Mouse (Mus musculus) forebrain, embryonic 13.5 days (tissue): ENCODE results near the gene Slc24a2. TPM values are rescaled to one million over a fixed set of nuclear protein-coding genes. Genes with fewer than 3 reads are reported as not detected.

ENCODE experiments used
- ATAC-seq: fragments of 200-750 bp; cut with Nextera tagmentation; 2 replicates; pipeline ENCODE4 v1.8.0; 2017
- H3K27ac ChIP-seq: fragments of 300-500 bp; sonication (generic); 2 replicates; pipeline ENCODE4 v1.5.1; 2015; ENCODE audit warnings: inconsistent platforms, mild to moderate bottlenecking, moderate library complexity
- H3K27me3 ChIP-seq: fragments of 300-500 bp; sonication (generic); 2 replicates; pipeline ENCODE4 v1.6.1; 2015; ENCODE audit warnings: mild to moderate bottlenecking, inconsistent platforms
- H3K36me3 ChIP-seq: fragments of 300-500 bp; sonication (generic); 2 replicates; pipeline ENCODE4 v1.6.1; 2015; ENCODE audit warnings: mild to moderate bottlenecking, inconsistent platforms; ENCODE audit not compliant: poor library complexity, severe bottlenecking
- H3K4me1 ChIP-seq: fragments of 300-500 bp; sonication (generic); 2 replicates; pipeline ENCODE4 v1.6.1; 2015; ENCODE audit warnings: inconsistent platforms
- H3K4me2 ChIP-seq: fragments of 300-500 bp; sonication (generic); 2 replicates; pipeline ENCODE4 v1.6.1; 2015; ENCODE audit warnings: inconsistent platforms, mild to moderate bottlenecking, moderate library complexity
- H3K4me3 ChIP-seq: fragments of 300-500 bp; sonication (generic); 2 replicates; pipeline ENCODE4 v1.5.1; 2015; ENCODE audit warnings: mild to moderate bottlenecking, inconsistent platforms
- H3K9ac ChIP-seq: fragments of 300-500 bp; sonication (generic); 2 replicates; pipeline ENCODE4 v1.6.1; 2015; ENCODE audit warnings: mild to moderate bottlenecking, inconsistent platforms
- H3K9me3 ChIP-seq: fragments of 300-500 bp; sonication (generic); replicated peaks from 2 replicates; pipeline ENCODE4 v1.6.1; 2016; ENCODE audit warnings: inconsistent platforms
- WGBS: fragments of 180-500 bp; shearing (Covaris S2); methylation state at CpG from one replicate; pipeline ENCODE4 v1.1.7; 2015; 5-methylcytosine and 5-hydroxymethylcytosine counted together
- polyA plus RNA-seq: library from polyadenylated mRNA; unstranded; fragments of >200 nt; fragmentation: Nextera tagmentation; extraction: Ambion mirVana; gene quantifications from 2 replicates; pipeline ENCODE4 v1.2.1, GENCODE M21; 2015

The Slc24a2 gene
- polyA plus RNA-seq, 1 experiment from 2014 or later: 0.83 TPM

DNA sequence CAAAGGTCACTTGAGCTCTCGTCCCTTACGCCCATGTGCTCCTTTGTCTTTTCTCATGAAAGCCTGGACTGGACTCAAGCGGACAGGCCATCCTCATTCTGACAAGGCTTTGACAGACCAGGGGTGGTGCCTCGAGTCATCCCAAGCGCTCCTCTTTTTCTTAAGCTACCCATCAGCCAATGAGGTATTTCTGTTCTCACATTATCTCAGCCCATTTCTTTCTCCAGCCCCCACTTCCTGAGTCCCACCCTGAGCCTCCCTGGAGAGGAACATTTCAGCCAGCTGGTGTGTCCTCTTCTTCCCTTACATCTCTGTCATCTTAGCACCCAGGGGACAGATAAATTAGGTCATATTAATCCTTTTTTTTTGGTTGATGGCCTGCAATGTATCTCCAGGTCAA, 193.8 kb downstream of the Slc24a2 start:
- no peaks in the 10 kb centered on the region for H3K4me1 ChIP-seq
- ATAC-seq: no peak
- H3K27ac ChIP-seq: no peak overlapping the region
- WGBS: 62% methylated on average over 5 of the region's 5 CpGs
- H3K27me3 ChIP-seq: no peaks in the 10 kb centered on the region
- no peaks in the 10 kb centered on the region for H3K9me3 ChIP-seq
- no peaks in the 10 kb centered on the region for H3K36me3 ChIP-seq
- no peak overlapping the region for H3K4me2 ChIP-seq
- H3K4me3 ChIP-seq: no peak overlapping the region
- H3K9ac ChIP-seq: no peak overlapping the region

DNA sequence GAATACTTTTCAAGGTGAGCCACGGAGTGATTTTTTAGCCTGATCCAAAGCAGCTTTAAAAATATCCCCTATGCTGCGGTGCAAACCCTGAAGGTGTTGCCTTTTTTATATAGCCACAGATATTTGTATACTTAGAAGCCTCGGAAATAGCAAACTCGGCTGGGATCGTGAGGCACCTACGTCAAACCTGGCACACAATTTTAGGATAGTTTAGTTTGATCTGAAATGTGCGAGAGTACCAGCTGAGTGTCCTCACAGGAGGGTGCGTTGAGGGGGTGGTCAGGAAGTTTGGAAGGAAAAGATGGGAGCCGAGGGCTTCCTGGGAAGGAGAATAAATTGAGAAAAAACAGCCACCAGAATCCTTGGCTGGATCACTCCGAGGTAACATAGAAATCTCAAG, 194.6 kb downstream of the Slc24a2 start:
- WGBS: 90% methylated on average over 10 of the region's 10 CpGs
- ATAC-seq: no peak
- Histone ChIP-seq H3K4me3 (no peak overlapping the region), H3K36me3 (no peaks in the 10 kb centered on the region), H3K4me2 (no peak overlapping the region), H3K4me1 (no peaks in the 10 kb centered on the region), H3K27me3 (no peaks in the 10 kb centered on the region), H3K27ac (no peak overlapping the region), H3K9ac (no peak overlapping the region), H3K9me3 (no peaks in the 10 kb centered on the region)

DNA sequence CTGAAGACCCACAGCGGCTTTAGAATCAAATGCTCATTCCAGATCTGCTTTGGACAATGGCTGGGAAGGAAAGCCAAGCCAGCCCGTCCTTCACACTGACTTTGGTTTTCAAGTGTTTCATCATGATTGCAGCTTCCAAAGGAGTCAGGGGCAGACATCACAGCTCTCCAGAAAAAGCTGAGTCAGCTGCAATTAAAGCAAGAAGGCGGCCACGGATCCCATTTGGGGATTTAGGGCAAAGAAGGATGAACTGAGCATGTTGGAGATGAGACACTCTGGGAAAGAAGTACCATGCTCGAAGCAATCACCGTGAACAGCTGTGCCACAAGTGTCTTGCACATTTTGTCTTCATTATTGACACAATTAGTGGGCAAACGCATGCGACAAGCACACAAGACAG, 197.6 kb downstream of the Slc24a2 start:
- Histone ChIP-seq H3K9ac (no peak overlapping the region), H3K9me3 (no peaks in the 10 kb centered on the region), H3K4me3 (no peak overlapping the region), H3K27me3 (no peaks in the 10 kb centered on the region), H3K4me1 (no peaks in the 10 kb centered on the region), H3K4me2 (no peak overlapping the region), H3K27ac (no peak overlapping the region), H3K36me3 (no peaks in the 10 kb centered on the region)
- ATAC-seq: no peak
- 86% methylated on average over 8 of the region's 8 CpGs for WGBS

DNA sequence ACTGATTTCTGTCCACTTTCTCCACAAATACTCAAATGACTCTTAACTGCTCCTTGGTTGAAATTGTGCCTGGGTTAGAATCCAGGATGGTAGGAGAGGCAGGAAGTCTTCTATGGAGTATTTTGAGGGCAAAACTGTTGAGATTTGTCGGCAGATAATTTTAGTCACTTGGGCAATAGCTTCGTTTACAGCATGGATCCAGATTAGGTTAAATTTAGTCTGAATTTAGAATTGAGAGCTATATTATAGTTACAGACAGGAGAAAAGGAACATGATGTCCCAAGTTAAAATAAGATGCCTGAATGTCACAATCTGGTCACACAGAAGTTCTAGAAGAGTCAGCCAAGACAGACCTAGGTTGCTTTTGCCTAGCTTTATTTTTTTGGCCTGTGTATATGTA, 199.2 kb downstream of the Slc24a2 start:
- H3K4me2 ChIP-seq: no peak overlapping the region
- peaks cover 15% of the 10 kb centered on the region for H3K4me1 ChIP-seq
- no peak overlapping the region for H3K9ac ChIP-seq
- WGBS: 89% methylated on average over 2 of the region's 2 CpGs
- no peak overlapping the region for H3K27ac ChIP-seq
- no peak overlapping the region for H3K4me3 ChIP-seq
- H3K9me3 ChIP-seq: no peaks in the 10 kb centered on the region
- no peaks in the 10 kb centered on the region for H3K36me3 ChIP-seq
- no peak for ATAC-seq
- H3K27me3 ChIP-seq: no peaks in the 10 kb centered on the region

DNA sequence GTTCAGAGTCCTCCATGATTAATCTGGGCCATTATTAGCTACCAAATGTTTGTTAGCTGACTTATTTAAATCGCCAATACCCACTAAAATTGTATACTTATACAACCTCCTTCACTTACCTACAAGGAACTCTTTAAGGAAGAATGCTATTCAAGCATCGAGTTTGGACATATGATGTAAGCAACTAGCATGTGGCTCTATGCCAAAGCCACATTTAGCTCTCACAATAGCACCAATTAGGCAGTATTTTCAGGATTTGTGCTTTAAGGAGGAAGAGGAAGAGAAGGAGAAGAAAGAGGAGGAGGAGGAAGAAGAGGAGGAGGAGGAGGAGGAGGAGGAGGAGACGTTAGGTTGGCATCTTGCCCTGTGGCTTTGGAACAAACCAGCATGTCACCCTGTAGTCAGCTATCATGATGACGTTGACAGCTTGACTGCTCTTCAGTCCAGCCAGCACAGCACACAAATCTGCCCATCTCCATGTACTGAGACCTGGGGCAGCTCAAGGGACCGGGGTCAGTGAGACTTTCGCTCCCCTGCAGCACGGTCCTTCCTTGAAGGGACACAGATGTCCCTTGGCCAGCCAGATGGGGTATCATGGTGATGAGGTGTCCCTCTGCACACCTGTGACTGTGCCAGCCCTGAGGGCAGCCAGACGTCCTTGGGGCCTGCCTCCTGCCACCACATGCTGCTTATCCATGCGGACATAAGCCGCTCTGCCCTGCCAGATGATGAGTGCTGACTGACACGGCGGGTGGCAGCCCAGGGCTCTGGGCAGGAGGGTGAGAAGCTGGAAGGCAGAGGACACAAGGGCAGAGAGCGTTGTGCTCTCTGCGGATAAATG, 203.7 kb downstream of the Slc24a2 start:
- Histone ChIP-seq H3K4me2 (0 out of 2 replicates have a peak overlapping the region, but pooled peaks have one; percentile 12), H3K36me3 (no peaks in the 10 kb centered on the region), H3K4me1 (peaks cover 18% of the 10 kb centered on the region), H3K9me3 (no peaks in the 10 kb centered on the region), H3K9ac (no peak overlapping the region), H3K4me3 (no peak overlapping the region), H3K27ac (peak overlapping the region; percentile 27; the same call in 1 of the 2 replicates), H3K27me3 (no peaks in the 10 kb centered on the region)
- WGBS: 49% methylated on average over 14 of the region's 14 CpGs
- ATAC-seq: peak; percentile 75

DNA sequence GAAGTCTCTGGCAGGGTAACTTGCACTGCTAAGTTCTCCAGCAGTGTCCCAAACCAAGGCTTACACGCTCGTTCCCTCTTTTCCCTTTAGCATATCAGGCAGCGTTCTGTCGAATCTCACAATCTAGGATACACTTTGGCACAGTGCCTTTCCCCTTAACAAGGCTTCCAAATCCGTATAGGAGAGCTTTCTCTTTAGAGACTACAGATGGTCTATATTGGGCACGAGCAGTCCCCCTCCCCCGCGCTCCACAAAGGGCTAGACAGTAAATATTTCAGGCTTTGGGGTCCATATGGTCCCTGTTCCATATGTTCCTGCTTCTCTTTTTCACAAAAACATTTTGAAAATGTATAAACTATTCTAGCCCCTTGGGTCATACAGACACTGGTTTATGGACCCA, 205.7 kb downstream of the Slc24a2 start:
- peak; percentile 63 for ATAC-seq
- H3K9ac ChIP-seq: no peak overlapping the region
- no peak overlapping the region for H3K4me3 ChIP-seq
- H3K36me3 ChIP-seq: no peaks in the 10 kb centered on the region
- H3K27ac ChIP-seq: peak overlapping the region; percentile 32
- no peaks in the 10 kb centered on the region for H3K9me3 ChIP-seq
- H3K4me1 ChIP-seq: peaks cover 18% of the 10 kb centered on the region
- H3K4me2 ChIP-seq: no peak overlapping the region
- 66% methylated on average over 8 of the region's 8 CpGs for WGBS
- no peaks in the 10 kb centered on the region for H3K27me3 ChIP-seq

DNA sequence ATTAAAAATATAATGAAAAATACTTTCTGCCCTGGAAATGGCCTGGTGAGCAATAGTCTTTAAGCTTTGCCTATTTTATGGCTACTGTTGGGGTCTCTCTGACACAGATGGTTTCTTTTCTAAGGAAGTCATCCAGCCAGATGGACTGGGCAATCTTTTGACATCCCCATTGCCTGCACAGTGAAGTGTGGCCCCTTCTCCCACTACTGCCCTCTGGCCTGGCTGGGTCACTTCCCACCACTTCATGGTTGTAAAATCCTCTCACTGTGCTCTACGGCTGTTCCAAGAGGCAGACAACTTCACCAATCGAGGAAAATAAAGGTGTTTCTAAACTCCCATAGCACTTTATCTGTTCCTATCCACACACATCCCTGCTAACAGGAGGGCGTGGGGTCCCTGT, 208.7 kb downstream of the Slc24a2 start:
- WGBS: 73% methylated on average over 3 of the region's 3 CpGs
- Histone ChIP-seq H3K9me3 (no peaks in the 10 kb centered on the region), H3K9ac (no peak overlapping the region), H3K4me2 (no peak overlapping the region), H3K36me3 (no peaks in the 10 kb centered on the region), H3K4me1 (peaks cover 8% of the 10 kb centered on the region), H3K4me3 (no peak overlapping the region), H3K27ac (no peak overlapping the region), H3K27me3 (no peaks in the 10 kb centered on the region)
- ATAC-seq: no peak

DNA sequence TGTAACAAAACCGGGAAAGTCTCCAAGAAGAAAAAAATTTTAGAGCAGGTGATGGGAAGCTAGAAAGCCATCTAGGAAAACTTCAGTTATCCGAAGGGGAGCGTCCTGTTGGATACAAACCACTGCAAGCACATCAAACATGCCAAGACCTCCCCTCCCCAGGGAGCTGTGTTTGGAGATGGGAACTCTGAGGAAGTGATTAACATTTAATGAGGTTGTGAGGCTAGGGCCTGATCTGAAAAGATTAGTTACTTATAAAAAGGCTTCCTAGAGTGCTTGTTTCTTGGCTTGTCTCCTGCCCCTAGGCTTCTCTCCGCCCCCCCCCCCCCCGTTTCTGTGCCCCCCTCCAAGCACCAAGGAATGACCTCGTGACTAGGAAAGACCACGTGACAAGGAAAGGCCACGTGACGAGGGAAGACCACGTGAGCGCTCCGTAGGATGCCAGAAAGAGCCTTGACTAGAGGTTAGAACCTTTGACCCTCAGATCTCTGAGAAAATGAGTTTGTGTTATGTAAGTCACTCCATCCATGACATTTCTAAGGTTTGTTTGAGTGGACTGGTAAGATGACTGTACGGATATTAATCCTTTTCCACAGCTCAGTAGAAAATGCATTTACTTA, 210.7 kb downstream of the Slc24a2 start:
- Histone ChIP-seq H3K9ac (no peak overlapping the region), H3K4me2 (no peak overlapping the region), H3K27me3 (no peaks in the 10 kb centered on the region), H3K4me3 (no peak overlapping the region), H3K4me1 (peaks cover 2% of the 10 kb centered on the region; the same call in 1 of the 2 replicates), H3K27ac (no peak overlapping the region), H3K36me3 (no peaks in the 10 kb centered on the region), H3K9me3 (no peaks in the 10 kb centered on the region)
- no peak for ATAC-seq
- 56% methylated on average over 13 of the region's 13 CpGs for WGBS

DNA sequence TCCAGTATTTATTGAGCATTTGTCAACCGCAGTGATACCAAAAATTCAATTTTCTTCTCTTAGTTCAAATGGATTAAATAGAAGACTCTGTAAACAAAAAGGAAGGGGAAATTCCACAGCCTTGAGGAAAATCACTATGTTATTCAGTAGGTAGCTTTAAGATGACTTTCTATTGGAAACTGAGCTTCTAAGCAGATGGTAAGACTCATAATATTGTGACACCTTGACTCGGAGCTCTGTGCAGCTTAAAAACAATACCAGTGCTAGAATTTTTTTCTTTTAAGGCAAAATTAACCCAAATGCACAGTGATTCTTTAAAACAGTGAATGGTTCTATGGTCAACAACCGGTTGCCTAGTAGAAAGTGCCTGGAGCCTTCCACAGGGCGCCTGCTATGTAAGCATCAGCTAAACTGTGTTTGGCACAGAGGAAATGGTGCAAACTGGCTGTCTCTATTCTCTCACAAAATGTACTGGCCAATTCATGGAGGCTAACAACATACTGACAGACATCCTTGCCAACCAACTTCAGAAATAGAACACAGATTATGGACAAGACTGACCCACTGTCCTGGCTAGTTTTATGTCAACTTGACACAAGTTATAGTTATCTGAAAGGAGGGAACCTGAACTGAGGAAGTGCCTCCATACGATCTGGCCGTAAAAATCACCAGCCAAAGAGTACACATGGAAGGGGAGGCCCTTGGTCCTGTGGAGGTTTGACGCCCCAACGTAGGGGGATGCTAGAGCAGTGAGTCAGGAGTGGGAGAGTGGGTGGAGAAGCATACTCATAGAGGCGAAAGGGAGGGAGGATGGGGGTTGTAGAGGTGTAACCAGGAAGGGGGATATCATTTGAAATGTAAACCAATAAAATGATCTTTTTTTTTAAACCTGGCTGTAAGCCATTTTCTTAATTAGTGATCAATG, 211.9 kb downstream of the Slc24a2 start:
- Histone ChIP-seq H3K9ac (no peak overlapping the region), H3K36me3 (no peaks in the 10 kb centered on the region)
- WGBS: 81% methylated on average over 9 of the region's 9 CpGs

DNA sequence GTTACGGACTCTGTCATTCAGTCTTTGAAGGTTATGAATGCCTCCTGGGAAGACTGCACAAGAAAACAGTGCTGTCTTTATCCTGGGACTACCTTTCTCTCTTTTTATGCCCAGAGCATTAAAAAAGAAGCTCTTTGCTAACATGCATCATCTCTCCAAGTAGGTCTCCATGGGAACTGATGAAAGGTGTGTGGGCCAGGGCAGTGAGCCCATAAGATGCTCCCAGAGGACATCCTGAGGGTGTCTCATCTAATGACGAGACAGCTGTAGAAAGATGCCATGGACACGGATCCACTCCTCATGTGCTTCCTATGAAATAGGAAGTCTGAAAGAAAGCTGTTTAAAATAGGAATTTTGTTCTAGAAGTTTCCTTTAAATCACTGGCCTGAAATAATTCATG, 212.8 kb downstream of the Slc24a2 start:
- Histone ChIP-seq H3K4me3 (no peak overlapping the region), H3K36me3 (no peaks in the 10 kb centered on the region), H3K4me2 (no peak overlapping the region), H3K9ac (no peak overlapping the region), H3K9me3 (no peaks in the 10 kb centered on the region), H3K4me1 (no peaks in the 10 kb centered on the region; the same call in 1 of the 2 replicates), H3K27me3 (no peaks in the 10 kb centered on the region), H3K27ac (no peak overlapping the region)
- ATAC-seq: no peak
- WGBS: 75% methylated on average over 3 of the region's 3 CpGs

More for the DNA sequence above, 211.9 kb downstream of the Slc24a2 start:
- Histone ChIP-seq H3K4me2 (no peak overlapping the region), H3K9me3 (no peaks in the 10 kb centered on the region), H3K4me1 (no peaks in the 10 kb centered on the region; the same call in 1 of the 2 replicates), H3K27ac (no peak overlapping the region), H3K4me3 (no peak overlapping the region), H3K27me3 (no peaks in the 10 kb centered on the region)
- no peak; the same call in 1 of the 2 replicates for ATAC-seq

DNA sequence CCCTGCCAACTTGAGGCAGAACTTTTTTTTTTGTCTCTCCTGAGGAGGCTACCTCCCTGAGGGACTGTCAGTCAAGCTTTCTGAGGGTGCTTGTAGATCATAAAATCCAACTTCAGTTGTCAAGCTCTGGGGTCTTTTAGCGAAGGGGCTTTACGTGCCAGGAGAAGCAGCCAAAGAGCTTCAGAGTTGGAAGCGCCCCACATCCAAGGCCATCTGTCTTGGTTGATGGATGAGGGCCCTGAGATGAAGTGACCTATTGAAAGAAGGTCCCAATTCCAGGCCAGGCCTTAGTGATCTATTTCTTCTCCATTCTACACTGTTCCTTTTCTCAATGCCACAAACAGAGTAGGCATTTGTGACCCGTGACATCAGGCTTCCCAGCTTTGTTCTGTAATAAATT, 214.5 kb downstream of the Slc24a2 start:
- Histone ChIP-seq H3K27ac (no peak overlapping the region), H3K4me3 (no peak overlapping the region), H3K9me3 (no peaks in the 10 kb centered on the region), H3K9ac (no peak overlapping the region), H3K27me3 (no peaks in the 10 kb centered on the region), H3K4me2 (no peak overlapping the region), H3K36me3 (no peaks in the 10 kb centered on the region), H3K4me1 (no peaks in the 10 kb centered on the region; the same call in 1 of the 2 replicates)
- WGBS: 92% methylated on average over 4 of the region's 4 CpGs
- ATAC-seq: no peak
